Mouse (Mus musculus): ENCODE results near the gene Itga2b.

Itga2b gene

DNA sequence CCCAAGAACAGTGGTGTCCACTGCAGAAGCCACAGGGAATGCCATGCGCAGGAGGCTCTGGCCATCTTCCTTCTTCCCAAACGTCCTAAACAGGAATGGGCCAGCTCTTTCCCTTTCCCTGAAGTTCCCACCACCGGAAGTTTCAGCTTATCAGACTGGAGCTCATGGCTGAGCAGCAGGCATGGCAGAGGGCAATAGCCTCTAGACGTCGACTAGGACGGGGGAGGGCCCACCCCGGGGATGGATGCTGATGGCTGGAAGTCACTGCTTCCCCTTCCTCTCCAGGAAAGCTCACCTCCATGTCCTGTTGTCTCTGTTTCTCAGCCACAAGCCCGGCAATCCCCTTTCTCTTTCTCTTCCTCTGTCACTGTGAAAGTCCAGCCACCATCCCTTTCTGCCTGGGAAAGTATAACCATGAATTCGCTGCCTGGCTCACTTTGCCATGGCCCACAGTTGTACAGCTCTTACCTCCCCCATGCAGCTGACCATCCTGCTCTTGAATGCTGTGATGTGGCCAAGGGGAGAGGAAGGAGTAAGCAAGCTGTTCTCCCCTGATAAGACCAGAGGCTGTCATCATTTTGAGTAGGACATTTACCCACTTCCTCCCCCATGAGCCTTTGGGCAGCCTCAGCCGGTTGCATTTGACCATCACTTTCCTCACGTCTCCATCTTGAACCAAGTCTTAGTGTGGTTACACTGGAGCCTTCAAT, at the start of gene Itga2b:
Gene Itga2b (minus strand): TSS at position 475 of the 710 bp plus-strand sequence.
- TF ChIP-seq GATA4 (IDR thresholded peaks at IDR 0.05; ENCODE audit: insufficient replicate concordance, low read length): no peak

DNA sequence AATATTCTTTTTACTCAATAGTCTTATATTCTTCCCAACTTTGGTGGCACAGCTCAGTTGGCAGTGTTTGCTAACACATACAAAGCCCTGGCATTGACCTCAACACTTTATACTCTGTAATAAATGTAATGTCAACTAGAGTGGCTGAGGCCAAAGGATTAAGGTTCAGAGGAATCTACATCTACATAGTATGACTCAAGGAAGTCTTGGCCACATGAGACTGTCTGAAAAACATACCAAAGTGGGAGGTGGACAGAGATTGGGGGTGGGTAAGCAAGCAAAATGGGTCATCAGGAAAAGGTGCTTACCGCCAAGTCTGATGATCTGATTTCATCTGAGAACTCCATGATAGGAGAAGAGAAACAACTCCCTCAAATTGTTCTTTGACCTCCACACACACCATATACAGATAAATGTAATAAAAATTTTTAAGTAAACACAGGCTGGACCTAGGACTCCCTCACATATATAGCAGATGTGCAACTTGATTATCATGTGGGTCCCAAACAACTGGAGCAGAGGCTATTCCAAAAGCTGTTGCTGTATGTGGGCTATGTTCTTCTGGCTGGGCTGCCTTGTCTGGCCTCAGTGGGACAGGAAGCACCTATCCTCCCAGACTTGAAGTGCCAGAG, 45.0 kb upstream of the Itga2b start:
- no peak for TF ChIP-seq GATA4 (IDR thresholded peaks at IDR 0.05; ENCODE audit: insufficient replicate concordance, low read length)

DNA sequence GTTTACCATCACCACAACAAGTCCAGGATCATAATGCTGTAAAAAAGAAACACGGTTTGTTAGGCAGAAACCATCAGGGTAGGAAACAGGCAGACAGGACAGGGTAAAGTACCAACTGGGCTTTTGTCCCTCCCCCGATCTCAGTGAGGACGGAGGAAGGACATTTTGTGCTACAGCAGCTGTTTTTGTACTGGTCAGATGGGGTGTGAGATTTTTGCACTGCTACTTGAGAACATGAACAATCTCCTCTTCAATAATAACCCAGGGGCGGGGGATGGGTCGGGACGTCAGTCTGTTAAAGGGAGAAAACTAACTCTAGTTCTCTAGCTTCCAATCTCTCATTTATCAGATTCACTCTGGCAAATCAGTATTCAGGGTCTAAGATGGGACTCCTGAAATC, 40.3 kb upstream of the Itga2b start:
- TF ChIP-seq GATA4 (IDR thresholded peaks at IDR 0.05; ENCODE audit: insufficient replicate concordance, low read length): no peak

DNA sequence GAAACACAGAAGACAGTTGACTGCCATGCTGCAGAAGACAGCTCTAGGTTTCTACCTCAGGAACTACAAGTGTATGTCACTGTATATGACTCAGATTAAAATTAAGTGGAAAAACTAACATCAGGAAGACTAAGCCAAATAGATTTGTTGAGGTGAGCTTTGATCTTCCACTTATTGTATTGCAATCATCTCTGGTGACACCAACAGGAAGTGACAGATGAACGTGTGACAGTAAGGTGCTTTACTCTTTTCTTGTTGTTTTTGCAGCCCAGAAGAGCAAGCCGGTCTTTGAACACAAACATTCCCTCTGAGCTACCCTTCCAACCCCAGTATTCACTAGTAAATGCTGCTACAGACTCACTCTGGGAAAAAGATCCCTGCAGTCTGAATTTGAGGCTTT, 26.8 kb upstream of the Itga2b start:
- no peak for TF ChIP-seq GATA4 (IDR thresholded peaks at IDR 0.05; ENCODE audit: insufficient replicate concordance, low read length)

DNA sequence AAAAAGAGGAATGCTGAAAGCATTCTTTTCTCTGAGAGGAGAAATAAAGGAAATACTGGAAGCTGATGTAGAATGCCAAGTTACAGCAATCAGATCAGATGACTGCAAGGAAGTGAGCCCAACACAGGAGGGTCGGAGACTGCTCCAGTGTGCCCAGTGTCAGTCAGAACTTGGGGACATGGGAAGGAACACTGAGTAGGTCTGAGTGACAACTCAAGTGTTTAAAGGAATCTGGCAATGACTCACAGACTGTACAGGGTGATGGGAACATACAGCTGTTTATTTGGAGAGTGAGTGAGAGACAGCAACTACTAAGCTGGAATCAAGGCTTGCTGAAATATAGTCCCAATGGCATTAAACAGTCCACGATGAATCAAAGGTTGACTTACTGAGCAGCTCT, 26.3 kb upstream of the Itga2b start:
- no peak for TF ChIP-seq GATA4 (IDR thresholded peaks at IDR 0.05; ENCODE audit: insufficient replicate concordance, low read length)

DNA sequence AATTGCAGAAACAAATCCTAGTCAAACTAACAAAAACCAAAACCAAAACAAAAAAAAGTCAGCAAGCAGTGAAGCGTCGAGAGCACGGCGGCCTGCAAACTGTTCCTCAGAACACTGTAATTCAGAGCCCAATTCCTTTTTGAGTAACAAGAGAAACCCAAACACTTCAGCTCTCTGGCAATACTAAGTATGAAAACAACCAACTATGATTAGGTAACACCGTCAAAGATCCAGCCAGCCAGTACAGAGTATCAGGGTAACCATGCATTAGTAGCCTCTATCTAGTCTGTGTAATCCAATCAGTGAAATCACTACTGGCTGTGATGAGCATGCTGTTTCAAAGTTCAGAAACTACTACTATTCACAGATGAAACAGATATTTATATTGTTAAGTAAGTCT, 25.8 kb upstream of the Itga2b start:
- TF ChIP-seq GATA4 (IDR thresholded peaks at IDR 0.05; ENCODE audit: insufficient replicate concordance, low read length): no peak

DNA sequence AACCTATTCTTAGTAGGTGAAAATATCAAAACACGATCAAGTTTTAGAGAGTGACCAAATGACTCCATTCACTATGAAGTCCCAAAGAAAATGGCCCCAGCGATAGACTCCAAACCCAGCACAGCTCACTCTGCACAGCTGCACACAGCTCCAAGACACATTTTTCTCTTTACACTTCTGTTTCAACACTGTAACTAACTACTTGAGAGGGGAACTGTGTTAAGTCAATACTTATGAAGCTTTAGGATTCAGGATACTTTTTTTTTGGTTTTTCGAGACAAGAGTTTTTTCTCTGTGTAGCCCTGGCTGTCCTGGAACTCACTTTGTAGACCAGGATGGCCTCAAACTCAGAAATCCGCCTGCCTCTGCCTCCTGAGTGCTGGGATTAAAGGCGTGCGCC, 25.2 kb upstream of the Itga2b start:
- no peak for TF ChIP-seq GATA4 (IDR thresholded peaks at IDR 0.05; ENCODE audit: insufficient replicate concordance, low read length)

DNA sequence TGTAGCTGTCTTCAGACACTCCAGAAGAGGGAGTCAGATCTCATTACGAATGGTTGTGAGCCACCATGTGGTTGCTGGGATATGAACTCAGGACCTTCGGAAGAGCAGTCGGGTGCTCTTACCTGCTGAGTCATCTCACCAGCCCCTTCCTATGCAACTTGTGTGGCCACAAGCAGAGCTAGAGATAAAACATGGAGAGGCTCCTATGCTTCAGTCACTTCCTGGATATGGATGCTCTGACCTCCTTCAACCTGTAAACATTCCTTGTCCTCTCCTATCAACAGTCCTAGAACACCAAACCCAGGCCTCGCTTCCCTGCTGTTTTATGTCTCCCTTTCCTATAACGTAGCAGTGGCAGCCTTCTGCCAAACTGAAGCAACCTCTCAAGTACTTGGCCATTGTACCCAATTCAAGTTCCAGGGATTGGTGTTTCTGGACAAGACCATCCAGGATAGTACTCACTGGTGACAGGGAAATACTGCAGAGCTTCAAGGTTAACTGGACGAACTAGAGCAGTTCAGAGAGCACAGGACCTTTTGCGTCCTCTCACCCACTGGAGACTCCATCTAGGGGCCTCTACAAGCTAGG, 24.2 kb upstream of the Itga2b start:
- no peak for TF ChIP-seq GATA4 (IDR thresholded peaks at IDR 0.05; ENCODE audit: insufficient replicate concordance, low read length)

DNA sequence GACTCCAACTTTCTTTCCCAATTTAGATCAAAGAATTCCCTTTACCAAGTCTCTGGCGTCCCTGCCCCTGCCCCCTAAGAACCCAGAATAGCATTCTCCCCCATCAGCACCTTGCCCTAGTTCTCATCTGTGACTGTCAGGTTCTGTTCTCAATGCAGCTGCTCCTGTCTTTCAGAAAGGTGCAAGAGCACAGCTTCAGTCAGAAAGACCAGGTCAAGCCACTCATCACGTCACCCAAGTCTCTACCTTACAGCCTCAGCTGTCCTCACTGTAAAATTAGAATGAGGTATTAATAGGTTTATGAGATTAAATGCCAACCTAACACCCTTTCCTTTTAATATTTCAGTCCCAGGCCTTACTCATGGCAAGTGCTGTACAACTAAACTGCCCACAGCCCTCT, 23.3 kb upstream of the Itga2b start:
- TF ChIP-seq GATA4 (IDR thresholded peaks at IDR 0.05; ENCODE audit: insufficient replicate concordance, low read length): no peak

DNA sequence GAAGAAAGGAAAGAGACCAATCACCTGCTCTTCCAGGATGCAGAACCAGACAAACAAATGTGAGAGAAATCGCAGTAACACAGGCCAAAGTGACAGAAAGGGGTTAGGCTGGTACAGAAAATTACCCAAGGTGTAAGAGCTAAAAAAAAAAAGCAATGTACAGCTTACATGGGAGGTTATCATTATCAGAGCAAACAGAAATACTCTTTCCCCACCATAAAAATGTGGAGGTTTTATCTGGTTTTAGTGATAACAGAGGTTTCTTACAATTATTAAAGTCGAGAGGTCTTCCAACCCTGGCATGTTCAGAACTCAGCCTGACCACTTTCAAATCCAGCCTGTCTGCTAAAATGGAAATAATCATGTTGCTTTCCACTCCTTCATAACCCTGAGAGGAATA, 18.0 kb upstream of the Itga2b start:
- TF ChIP-seq GATA4 (IDR thresholded peaks at IDR 0.05; ENCODE audit: insufficient replicate concordance, low read length): no peak

DNA sequence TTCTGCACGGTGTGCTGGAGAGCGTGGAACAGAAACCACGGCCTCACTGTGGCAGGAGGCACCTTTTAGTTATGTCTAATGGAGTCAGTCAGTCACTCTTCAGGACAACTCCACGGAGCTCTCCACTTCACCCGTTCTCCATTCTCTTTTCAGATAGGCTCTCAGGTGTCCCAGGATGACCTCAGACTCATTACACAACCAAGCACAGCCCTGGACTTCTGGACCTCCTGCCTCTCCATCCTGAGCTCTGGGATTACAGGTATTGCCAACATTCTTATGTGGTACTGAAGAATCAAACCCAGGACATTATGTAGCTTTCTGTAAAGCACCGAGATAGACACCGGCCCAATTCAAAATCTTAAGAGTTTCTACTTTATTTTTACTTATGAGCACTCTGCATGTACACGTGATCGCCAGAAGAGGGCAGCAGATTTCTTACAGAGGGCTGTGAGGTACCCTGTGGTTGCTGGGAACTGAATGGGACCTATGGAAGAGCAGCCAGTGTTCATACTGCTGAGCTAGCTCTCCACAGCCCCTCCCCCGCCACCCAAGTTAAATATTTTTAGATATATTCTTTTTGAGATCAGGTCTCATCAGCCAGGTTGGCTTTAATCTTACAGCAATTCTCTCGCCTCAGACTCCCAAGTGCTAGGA, 16.9 kb upstream of the Itga2b start:
- TF ChIP-seq GATA4 (IDR thresholded peaks at IDR 0.05; ENCODE audit: insufficient replicate concordance, low read length): no peak

DNA sequence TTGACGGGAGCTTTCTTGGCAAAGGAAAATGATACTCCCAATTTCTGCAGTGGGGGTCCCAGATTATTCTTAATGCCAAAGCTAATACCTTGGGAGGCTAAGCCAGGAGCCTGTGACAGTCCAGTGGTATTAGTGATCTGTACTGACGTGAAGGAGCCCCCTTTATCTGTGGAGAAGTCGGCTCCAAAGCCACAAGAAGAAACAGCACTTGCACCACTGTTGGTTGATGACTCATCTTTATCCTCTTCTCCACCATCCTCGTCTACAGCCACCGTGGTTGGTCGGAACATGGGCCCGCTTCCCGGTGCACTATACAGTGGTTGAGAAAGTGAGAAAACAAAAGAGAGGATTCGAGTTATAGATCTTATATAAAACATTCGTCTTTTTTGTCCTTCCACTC, 11.9 kb upstream of the Itga2b start:
- TF ChIP-seq GATA4 (IDR thresholded peaks at IDR 0.05; ENCODE audit: insufficient replicate concordance, low read length): no peak

DNA sequence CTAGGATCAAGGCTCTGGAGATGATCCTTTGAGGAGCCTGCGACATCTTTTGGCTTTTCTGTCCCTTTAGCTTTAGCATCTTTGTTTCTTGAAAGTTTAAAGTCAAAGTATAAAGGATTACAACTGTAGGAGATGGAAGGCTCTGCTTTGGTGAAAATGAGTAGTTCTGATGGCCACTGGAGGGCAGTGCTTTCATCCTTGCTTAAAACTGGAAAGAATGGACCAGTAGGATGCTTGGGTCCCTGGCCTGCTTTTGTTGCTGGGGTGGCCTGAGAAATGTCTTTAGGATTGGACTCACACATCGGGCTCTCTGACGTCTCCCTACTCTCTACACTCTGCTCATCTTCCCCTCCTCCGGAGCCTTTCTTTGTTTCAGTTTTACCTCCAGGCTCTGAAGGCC, 11.0 kb upstream of the Itga2b start:
- no peak for TF ChIP-seq GATA4 (IDR thresholded peaks at IDR 0.05; ENCODE audit: insufficient replicate concordance, low read length)

DNA sequence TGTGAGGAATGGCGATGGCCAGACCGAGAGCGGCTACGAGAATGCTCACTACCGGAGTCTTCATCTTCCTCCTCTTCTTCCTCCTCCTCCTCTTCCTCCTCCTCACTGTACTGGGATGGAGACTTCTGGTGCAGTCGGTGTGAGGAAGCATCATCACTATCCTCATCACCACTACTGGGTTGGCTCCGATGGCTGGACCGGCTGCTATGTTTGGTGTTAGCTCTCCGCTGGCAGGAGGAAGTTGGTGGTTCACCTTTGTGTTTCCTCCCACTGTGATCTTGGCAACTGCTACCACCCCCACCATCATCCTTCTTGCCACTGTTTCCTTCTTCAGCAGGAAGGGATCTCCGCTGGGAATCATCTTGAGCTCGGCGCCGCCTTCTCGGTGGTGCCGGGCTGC, 10.2 kb upstream of the Itga2b start:
- no peak for TF ChIP-seq GATA4 (IDR thresholded peaks at IDR 0.05; ENCODE audit: insufficient replicate concordance, low read length)

DNA sequence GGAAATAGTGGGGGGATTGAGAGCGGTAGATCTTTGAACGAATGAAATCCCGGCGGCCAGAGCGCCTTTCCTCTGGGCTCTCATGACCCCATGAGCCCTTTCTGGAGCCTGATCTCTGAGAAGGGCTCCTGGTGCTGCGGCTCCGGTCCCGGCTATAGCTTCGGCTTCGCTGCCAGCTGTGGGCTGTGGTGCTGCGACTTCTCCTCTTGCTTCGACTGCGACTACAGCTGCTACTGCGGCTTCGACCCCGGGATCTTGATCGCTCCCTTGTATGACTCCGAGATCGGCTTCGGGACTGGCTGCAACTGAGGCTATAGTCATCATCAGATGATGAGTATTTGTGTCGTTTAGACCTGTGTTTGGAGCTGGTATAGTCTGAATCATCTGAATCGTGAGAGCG, 9.7 kb upstream of the Itga2b start:
- no peak for TF ChIP-seq GATA4 (IDR thresholded peaks at IDR 0.05; ENCODE audit: insufficient replicate concordance, low read length)

DNA sequence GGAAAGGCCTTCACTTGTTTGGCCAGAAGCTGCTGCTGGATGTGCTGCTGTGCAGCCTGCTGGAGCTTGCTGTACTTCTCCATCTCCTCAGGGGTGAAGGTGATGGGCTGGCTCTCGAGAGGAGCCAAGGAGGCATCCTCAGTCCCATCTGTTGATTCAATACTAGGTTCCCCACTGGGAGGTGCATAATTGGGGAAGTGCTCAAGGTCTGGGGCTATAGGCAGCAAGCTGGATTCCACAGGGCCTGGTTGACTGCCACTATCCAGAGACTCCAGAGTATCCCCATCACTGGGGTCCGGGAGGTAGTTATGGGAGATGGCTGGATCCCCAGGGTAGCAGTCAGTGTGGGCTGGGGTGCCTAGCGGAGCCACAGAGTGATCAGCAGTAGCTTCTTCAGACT, 8.7 kb upstream of the Itga2b start:
- no peak for TF ChIP-seq GATA4 (IDR thresholded peaks at IDR 0.05; ENCODE audit: insufficient replicate concordance, low read length)

Measured in liver, adult (tissue).